25 mouse cellular contexts compared by ENCODE assay signal in the genomic region with DNA sequence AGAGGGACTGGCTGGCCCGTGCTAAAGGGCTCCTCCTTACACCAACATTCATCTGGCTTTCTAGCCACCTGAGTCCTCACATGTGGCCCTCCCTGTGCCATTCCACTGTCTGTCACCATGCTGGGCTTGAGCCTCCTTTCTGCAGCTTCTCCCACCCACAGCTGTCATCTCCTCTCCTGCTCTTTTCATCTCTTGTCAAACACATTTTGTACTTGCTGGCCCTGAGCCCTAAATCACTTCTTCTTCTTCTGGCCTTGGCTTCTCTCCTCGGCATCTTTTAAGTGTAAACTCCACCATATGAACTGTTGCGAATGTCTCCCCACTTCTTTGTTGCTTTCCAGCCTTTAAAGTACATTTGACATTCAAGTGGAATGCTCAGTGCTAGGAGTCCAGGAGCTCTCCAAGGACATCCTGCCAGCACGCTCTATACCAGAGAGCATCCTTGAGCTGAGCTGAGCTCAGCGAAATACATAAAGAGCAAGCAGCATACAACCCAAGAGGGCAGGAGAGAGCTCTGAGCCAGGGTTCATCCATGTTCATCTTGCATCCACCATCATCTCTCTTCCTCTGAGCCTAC.
A peak's percentile ranks its signal among the peaks of the same experiment; 100 is the strongest.
DNase-seq lines count a peak whose midpoint lies in the region; ATAC-seq and TF ChIP-seq lines count a peak whose summit lies in the region.
"Had no signal": no experiment of that assay in that cellular context is flagged by ENCODE, and none has a peak within 500 bp of the region (broad histone marks: within the 10 kb centered on the region; RNA-seq: fewer than 3 reads in every experiment).

No protein-coding gene starts in this region.

- H3K4me3 ChIP-seq in left cerebral cortex, adult 2 months: no peak overlapping the region
- H3K4me3 ChIP-seq: embryonic facial prominence, embryonic 15.5 days; gastrocnemius, adult 2 months; heart, embryonic 15.5 days; hindbrain, embryonic 15.5 days; intestine, embryonic 15.5 days; limb, embryonic 13.5 days; liver, embryonic 12.5 days; stomach, embryonic 15.5 days had no signal

- DNase-seq in frontal cortex, adult 2 months (ENCODE audit: extremely low spot score in 1 of 2, low spot score in 1 of 2): peak; percentile 43 to 75
- DNase-seq in frontal cortex, postnatal 14 days (ENCODE audit: low spot score in 2 of 2): no peak
- peak; percentile 39 to 60 for DNase-seq in right cerebral cortex, postnatal 10 days (ENCODE audit: low spot score in 2 of 2)
- DNase-seq in right cerebral cortex, postnatal 4 days: no peak
- DNase-seq in left cerebral cortex, adult 2 months (ENCODE audit: extremely low spot score in 1 of 2, low spot score in 2 of 2): no peak
- DNase-seq in heart, postnatal 36 days: no peak
- DNase-seq: adrenal gland, adult 2 months; B cell, adult 2 months; cerebellum, adult 9-10 months; gastrocnemius, adult 2 months; heart, postnatal 4 days; kidney, adult 8-10 months; kidney, postnatal 14 days; lung, adult 18-20 months; lung, postnatal 14 days; thymus, adult 18-20 months; thymus, postnatal 36 days had no signal

- intact Hi-C loops in left cerebral cortex, adult 2 months (cut with DNase I): loop anchor here (1.0 to 5.0 kb wide), 3 partner anchors 41 to 173 kb away; no protein-coding TSS in a partner anchor
- intact Hi-C loops in heart, postnatal 36 days (cut with DNase I): no loop called here

- TF ChIP-seq CTCF in left cerebral cortex, adult 2 months (IDR thresholded peaks at IDR 0.05): no peak; the same call in 1 of the 2 replicates

- H3K27ac ChIP-seq in left cerebral cortex, adult 2 months: peak overlapping the region; percentile 55
- H3K27ac ChIP-seq: embryonic facial prominence, embryonic 15.5 days; gastrocnemius, adult 2 months; heart, embryonic 15.5 days; hindbrain, embryonic 15.5 days; intestine, embryonic 15.5 days; limb, embryonic 13.5 days; liver, embryonic 12.5 days; stomach, embryonic 15.5 days had no signal

- no peak for ATAC-seq in inflammation-experienced regulatory T-cells, adult 6 months
- ATAC-seq: intestine, embryonic 15.5 days; liver, embryonic 12.5 days had no signal

Comparison
In these comparisons a context has a peak if more than half of its experiments do, and no peak if none do; other contexts are left out.
1. DNase-seq: peak in frontal cortex, adult 2 months (2 of 2) and right cerebral cortex, postnatal 10 days (2 of 2); none in frontal cortex, postnatal 14 days (0 of 2), right cerebral cortex, postnatal 4 days (single experiment), left cerebral cortex, adult 2 months (0 of 2) and heart, postnatal 36 days (0 of 2).